Mouse (Mus musculus) hindbrain, embryonic 16.5 days (tissue): ENCODE results near the gene Kynu. TPM values are rescaled to one million over a fixed set of nuclear protein-coding genes. Genes with fewer than 3 reads are reported as not detected.
A peak's percentile ranks its signal among the peaks of the same experiment; 100 is the strongest.

ENCODE experiments used
- ATAC-seq: fragments of 200-750 bp; cut with Nextera tagmentation; 2 replicates; pipeline ENCODE4 v1.8.0; 2017; ENCODE audit warnings: moderate TSS enrichment, moderate library complexity
- H3K27ac ChIP-seq: fragments of 300-500 bp; sonication (generic); 2 replicates; pipeline ENCODE4 v1.5.1; 2014; ENCODE audit warnings: low read depth, mild to moderate bottlenecking, control low read depth, low read length, moderate library complexity
- H3K27me3 ChIP-seq: fragments of 300-500 bp; sonication (generic); replicated peaks from 2 replicates; pipeline ENCODE4 v1.6.1; 2014; ENCODE audit warnings: low read length; ENCODE audit not compliant: control insufficient read depth, insufficient read depth
- H3K36me3 ChIP-seq: fragments of 300-500 bp; sonication (generic); 2 replicates; pipeline ENCODE4 v1.6.1; 2014; ENCODE audit warnings: mild to moderate bottlenecking, low read length, moderate library complexity, mixed read lengths; ENCODE audit not compliant: control insufficient read depth, insufficient read depth
- H3K4me1 ChIP-seq: fragments of 300-500 bp; sonication (generic); 2 replicates; pipeline ENCODE4 v1.6.1; 2014; ENCODE audit warnings: low read depth, low read length; ENCODE audit not compliant: control insufficient read depth, insufficient read depth
- H3K4me2 ChIP-seq: fragments of 300-500 bp; sonication (generic); 2 replicates; pipeline ENCODE4 v1.6.1; 2014; ENCODE audit warnings: mild to moderate bottlenecking, low read length, control low read depth, moderate library complexity
- H3K4me3 ChIP-seq: fragments of 300-500 bp; sonication (generic); 2 replicates; pipeline ENCODE4 v1.5.1; 2014; ENCODE audit warnings: mild to moderate bottlenecking, low read length, control low read depth, moderate library complexity
- H3K9ac ChIP-seq: fragments of 300-500 bp; sonication (generic); 2 replicates; pipeline ENCODE4 v1.6.1; 2014; ENCODE audit warnings: low read depth, mild to moderate bottlenecking, control low read depth, low read length, moderate library complexity
- H3K9me3 ChIP-seq: fragments of 300-500 bp; sonication (generic); 2 replicates; pipeline ENCODE4 v1.6.1; 2014; ENCODE audit warnings: mild to moderate bottlenecking, low read length, moderate library complexity; ENCODE audit not compliant: control insufficient read depth
- WGBS: fragments of 180-500 bp; shearing (Covaris S2); extraction: QIAGEN DNeasy Blood & Tissue Kit; methylation state at CpG from one replicate; pipeline ENCODE4 v1.1.7; 2014; 5-methylcytosine and 5-hydroxymethylcytosine counted together
- polyA plus RNA-seq: library from polyadenylated mRNA; unstranded; fragments of >200 nt; fragmentation: Nextera tagmentation; extraction: Ambion mirVana; gene quantifications from 2 replicates; pipeline ENCODE4 v1.2.1, GENCODE M21; 2015

Gene Kynu
- polyA plus RNA-seq, 1 experiment from 2014 or later: 0.18 TPM

GRCm38 (mm10) chr2:43690402-43690801 lies 135.3 kb downstream of the Kynu start:
- H3K9ac ChIP-seq: no peak overlapping the region
- H3K4me1 ChIP-seq: no peaks in the 10 kb centered on the region
- H3K4me2 ChIP-seq: no peak overlapping the region
- H3K27ac ChIP-seq: no peak overlapping the region
- H3K9me3 ChIP-seq: peaks cover 3% of the 10 kb centered on the region; the same call in 1 of the 2 replicates
- H3K36me3 ChIP-seq: no peaks in the 10 kb centered on the region
- no peak for ATAC-seq
- WGBS: 77% methylated on average over 2 of the region's 2 CpGs
- H3K27me3 ChIP-seq: no peaks in the 10 kb centered on the region
- no peak overlapping the region for H3K4me3 ChIP-seq

- H3K9ac ChIP-seq: no peak overlapping the region
- H3K4me2 ChIP-seq: no peak overlapping the region
- no peak overlapping the region for H3K27ac ChIP-seq
- H3K9me3 ChIP-seq: peaks cover 3% of the 10 kb centered on the region; the same call in 1 of the 2 replicates
- H3K36me3 ChIP-seq: no peaks in the 10 kb centered on the region
- 84% methylated on average over 2 of the region's 2 CpGs for WGBS
- ATAC-seq: no peak
- H3K4me1 ChIP-seq: no peaks in the 10 kb centered on the region
- H3K27me3 ChIP-seq: no peaks in the 10 kb centered on the region
- no peak overlapping the region for H3K4me3 ChIP-seq
Observed at GRCm38 (mm10) chr2:43691290-43691689, 136.2 kb downstream of the Kynu start.

- no peak for ATAC-seq
- H3K4me1 ChIP-seq: no peaks in the 10 kb centered on the region
- no peak overlapping the region for H3K9ac ChIP-seq
- H3K27ac ChIP-seq: no peak overlapping the region
- WGBS: 92% methylated on average over 3 of the region's 3 CpGs
- no peaks in the 10 kb centered on the region for H3K27me3 ChIP-seq
- H3K36me3 ChIP-seq: no peaks in the 10 kb centered on the region
- H3K4me2 ChIP-seq: no peak overlapping the region
- no peak overlapping the region for H3K4me3 ChIP-seq
- no peaks in the 10 kb centered on the region for H3K9me3 ChIP-seq
Observed at GRCm38 (mm10) chr2:43695635-43696034, 140.5 kb downstream of the Kynu start.

GRCm38 (mm10) chr2:43712611-43713138 lies 157.5 kb downstream of the Kynu start:
- Histone ChIP-seq H3K27ac (no peak overlapping the region), H3K27me3 (no peaks in the 10 kb centered on the region), H3K4me3 (no peak overlapping the region), H3K9ac (no peak overlapping the region), H3K9me3 (no peaks in the 10 kb centered on the region), H3K4me2 (no peak overlapping the region), H3K36me3 (no peaks in the 10 kb centered on the region), H3K4me1 (no peaks in the 10 kb centered on the region)
- 95% methylated on average over 2 of the region's 2 CpGs for whole genome bisulfite sequencing
- ATAC-seq: no peak

- Histone ChIP-seq H3K27ac (no peak overlapping the region), H3K4me3 (peak overlapping the region; percentile 30; the same call in 1 of the 2 replicates), H3K36me3 (no peaks in the 10 kb centered on the region), H3K27me3 (no peaks in the 10 kb centered on the region), H3K9me3 (no peaks in the 10 kb centered on the region), H3K4me2 (peak overlapping the region; percentile 57), H3K4me1 (peaks cover 3% of the 10 kb centered on the region), H3K9ac (peak overlapping the region; percentile 36; the same call in 1 of the 2 replicates)
- 18% methylated on average over 14 of the region's 14 CpGs for WGBS
- ATAC-seq: peak; percentile 94
Observed at GRCm38 (mm10) chr2:43722446-43723103, 167.4 kb downstream of the Kynu start.

- Histone ChIP-seq H3K27me3 (no peaks in the 10 kb centered on the region), H3K4me1 (peaks cover 3% of the 10 kb centered on the region), H3K9ac (peak overlapping the region; percentile 36; the same call in 1 of the 2 replicates), H3K9me3 (no peaks in the 10 kb centered on the region), H3K4me2 (peak overlapping the region; percentile 57), H3K4me3 (peak overlapping the region; percentile 30; the same call in 1 of the 2 replicates), H3K27ac (no peak overlapping the region), H3K36me3 (no peaks in the 10 kb centered on the region)
- ATAC-seq: peak; percentile 89
- 54% methylated on average over 7 of the region's 7 CpGs for WGBS
Observed at GRCm38 (mm10) chr2:43723104-43723541, 168.0 kb downstream of the Kynu start.

- Histone ChIP-seq H3K9me3 (no peaks in the 10 kb centered on the region), H3K4me2 (no peak overlapping the region), H3K4me3 (no peak overlapping the region), H3K36me3 (no peaks in the 10 kb centered on the region), H3K27ac (no peak overlapping the region), H3K9ac (no peak overlapping the region), H3K27me3 (no peaks in the 10 kb centered on the region), H3K4me1 (peaks cover 3% of the 10 kb centered on the region)
- ATAC-seq: no peak
- WGBS: 68% methylated on average over 5 of the region's 5 CpGs
Observed at GRCm38 (mm10) chr2:43727181-43727580, 172.1 kb downstream of the Kynu start.

- Histone ChIP-seq H3K4me2 (no peak overlapping the region), H3K27ac (no peak overlapping the region), H3K9ac (no peak overlapping the region), H3K9me3 (no peaks in the 10 kb centered on the region), H3K4me1 (peaks cover 3% of the 10 kb centered on the region), H3K4me3 (no peak overlapping the region), H3K36me3 (no peaks in the 10 kb centered on the region), H3K27me3 (no peaks in the 10 kb centered on the region)
- ATAC-seq: no peak
- 89% methylated on average over 8 of the region's 8 CpGs for WGBS
Observed at GRCm38 (mm10) chr2:43727693-43728092, 172.6 kb downstream of the Kynu start.

- Histone ChIP-seq H3K27me3 (no peaks in the 10 kb centered on the region), H3K27ac (no peak overlapping the region), H3K9ac (no peak overlapping the region), H3K4me2 (no peak overlapping the region), H3K4me1 (no peaks in the 10 kb centered on the region), H3K4me3 (no peak overlapping the region), H3K9me3 (no peaks in the 10 kb centered on the region), H3K36me3 (no peaks in the 10 kb centered on the region)
- 90% methylated on average over 3 of the region's 3 CpGs for WGBS
- no peak for ATAC-seq
Observed at GRCm38 (mm10) chr2:43728831-43729230, 173.7 kb downstream of the Kynu start.
